Mouse (Mus musculus) ES-Bruce4 (cell line): ENCODE data around the gene Rere. TPM values are rescaled to one million over a fixed set of nuclear protein-coding genes. Genes with fewer than 3 reads are reported as not detected.
"Not testable (repeated sequence)": the region's sequence is repeated elsewhere in the genome, so short reads cannot be mapped to it uniquely, and the experiment has no call there.

Experiments used
- H3K27ac ChIP-seq: 2 replicates; pipeline ENCODE4 v1.5.1; 2012; ENCODE audit warnings: low read length, inconsistent platforms; ENCODE audit not compliant: insufficient read depth
- H3K27me3 ChIP-seq: 2 replicates; pipeline ENCODE4 v1.6.1; 2012; ENCODE audit warnings: mild to moderate bottlenecking, low read length, inconsistent platforms; ENCODE audit not compliant: control insufficient read depth, poor library complexity, insufficient read depth, severe bottlenecking
- H3K36me3 ChIP-seq: 2 replicates; pipeline ENCODE4 v1.6.1; 2012; ENCODE audit warnings: inconsistent platforms, mild to moderate bottlenecking, low read length, moderate library complexity; ENCODE audit not compliant: control insufficient read depth, poor library complexity, insufficient read depth, severe bottlenecking
- H3K4me1 ChIP-seq: one replicate; pipeline ENCODE4 v1.8.1; 2011; ENCODE audit warnings: low read length; ENCODE audit not compliant: control insufficient read depth, insufficient read depth
- H3K4me3 ChIP-seq: 2 replicates; pipeline ENCODE4 v1.5.1; 2011; ENCODE audit warnings: low read depth, mild to moderate bottlenecking, low read length
- H3K9ac ChIP-seq: 2 replicates; pipeline ENCODE4 v1.6.1; 2012; ENCODE audit warnings: low read depth, mild to moderate bottlenecking, inconsistent platforms; ENCODE audit not compliant: poor library complexity, severe bottlenecking
- H3K9me3 ChIP-seq: replicated peaks from 2 replicates; pipeline ENCODE4 v1.6.1; 2012; ENCODE audit warnings: mild to moderate bottlenecking, low read length, inconsistent platforms; ENCODE audit not compliant: control insufficient read depth, poor library complexity, insufficient read depth, severe bottlenecking
- CTCF ChIP-seq: IDR thresholded peaks from one replicate; pipeline ENCODE4 v1.8.1; 2011; ENCODE audit warnings: low read depth, low read length
- EP300 ChIP-seq: IDR thresholded peaks from 2 replicates; pipeline ENCODE4 v1.6.1; 2011; ENCODE audit warnings: low read depth, low read length; ENCODE audit not compliant: insufficient read depth
- POLR2A ChIP-seq: IDR thresholded peaks from one replicate; pipeline ENCODE4 v1.8.1; 2011; ENCODE audit warnings: low read length; ENCODE audit not compliant: insufficient read depth
- polyA plus RNA-seq: library from polyadenylated mRNA; stranded (reverse); fragments of >200 nt; gene quantifications from 2 replicates; pipeline ENCODE4 v1.2.4, GENCODE M21; 2011; ENCODE audit warnings: low read depth; ENCODE audit not compliant: missing spikeins, insufficient read depth, insufficient read length

The Rere gene
- polyA plus RNA-seq, 1 experiment: 77.3 TPM

DNA sequence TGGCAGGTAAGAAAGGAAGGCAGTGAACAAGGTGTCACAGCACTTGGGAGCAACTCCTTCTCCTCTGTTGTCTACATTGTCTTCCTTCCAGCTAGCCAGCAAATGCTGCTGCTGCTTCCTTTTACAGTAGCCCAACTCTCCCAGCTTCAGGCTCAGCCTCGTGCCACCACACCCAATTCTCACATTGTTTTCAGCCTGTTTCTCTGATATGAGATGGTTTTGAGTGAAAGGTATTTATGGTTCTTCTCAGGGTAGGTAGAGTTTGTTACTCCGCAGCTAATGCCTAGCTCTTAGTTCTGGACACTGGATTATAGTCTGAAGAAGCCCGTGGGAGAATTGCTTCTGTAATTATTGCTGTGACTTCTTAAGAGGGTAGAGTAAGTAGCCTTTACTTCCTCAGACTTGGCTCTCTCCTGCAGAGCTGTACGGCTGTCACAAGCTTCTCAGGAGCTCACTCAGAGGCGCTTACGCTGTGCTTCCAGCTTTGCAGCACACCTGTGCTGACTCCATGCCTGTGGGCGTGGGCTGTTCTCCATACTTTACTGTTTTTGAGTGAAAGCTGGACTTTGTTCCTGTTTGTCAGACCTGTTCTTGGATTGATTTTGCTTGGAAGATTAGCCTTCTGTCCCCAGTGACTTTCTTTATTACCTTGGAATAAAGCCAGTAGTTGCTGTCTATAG lies 212.0 kb downstream of the Rere start:
- Histone ChIP-seq H3K27ac (no peak overlapping the region), H3K27me3 (no peaks in the 10 kb centered on the region), H3K36me3 (no peaks in the 10 kb centered on the region), H3K4me1 (no peaks in the 10 kb centered on the region), H3K9me3 (no peaks in the 10 kb centered on the region), H3K9ac (no peak overlapping the region), H3K4me3 (no peak overlapping the region)
- TF ChIP-seq CTCF: no peak
- no peak for TF ChIP-seq EP300
- no peak for TF ChIP-seq POLR2A

GRCm38 (mm10) chr4:150493938-150494330 lies 212.5 kb downstream of the Rere start:
- H3K4me3 ChIP-seq, H3K9me3 ChIP-seq, H3K27me3 ChIP-seq, H3K36me3 ChIP-seq, H3K4me1 ChIP-seq, H3K9ac ChIP-seq, H3K27ac ChIP-seq: not testable (repeated sequence)

- TF ChIP-seq EP300 (no peak), CTCF (no peak), POLR2A (no peak)
- Histone ChIP-seq H3K4me3 (no peak overlapping the region), H3K36me3 (no peaks in the 10 kb centered on the region), H3K27me3 (no peaks in the 10 kb centered on the region), H3K4me1 (no peaks in the 10 kb centered on the region), H3K9ac (no peak overlapping the region), H3K9me3 (no peaks in the 10 kb centered on the region), H3K27ac (no peak overlapping the region)
Measured at GRCm38 (mm10) chr4:150495568-150495967, 214.1 kb downstream of the Rere start.

GRCm38 (mm10) chr4:150504304-150505021 lies 223.0 kb downstream of the Rere start:
- H3K4me3 ChIP-seq: no peak overlapping the region
- H3K4me1 ChIP-seq: no peaks in the 10 kb centered on the region
- TF ChIP-seq CTCF (no peak), EP300 (no peak), POLR2A (no peak)
- H3K9me3 ChIP-seq: no peaks in the 10 kb centered on the region
- H3K9ac ChIP-seq: no peak overlapping the region
- no peak overlapping the region for H3K27ac ChIP-seq
- H3K36me3 ChIP-seq: no peaks in the 10 kb centered on the region; the same call in none of the 2 replicates
- no peaks in the 10 kb centered on the region for H3K27me3 ChIP-seq

DNA sequence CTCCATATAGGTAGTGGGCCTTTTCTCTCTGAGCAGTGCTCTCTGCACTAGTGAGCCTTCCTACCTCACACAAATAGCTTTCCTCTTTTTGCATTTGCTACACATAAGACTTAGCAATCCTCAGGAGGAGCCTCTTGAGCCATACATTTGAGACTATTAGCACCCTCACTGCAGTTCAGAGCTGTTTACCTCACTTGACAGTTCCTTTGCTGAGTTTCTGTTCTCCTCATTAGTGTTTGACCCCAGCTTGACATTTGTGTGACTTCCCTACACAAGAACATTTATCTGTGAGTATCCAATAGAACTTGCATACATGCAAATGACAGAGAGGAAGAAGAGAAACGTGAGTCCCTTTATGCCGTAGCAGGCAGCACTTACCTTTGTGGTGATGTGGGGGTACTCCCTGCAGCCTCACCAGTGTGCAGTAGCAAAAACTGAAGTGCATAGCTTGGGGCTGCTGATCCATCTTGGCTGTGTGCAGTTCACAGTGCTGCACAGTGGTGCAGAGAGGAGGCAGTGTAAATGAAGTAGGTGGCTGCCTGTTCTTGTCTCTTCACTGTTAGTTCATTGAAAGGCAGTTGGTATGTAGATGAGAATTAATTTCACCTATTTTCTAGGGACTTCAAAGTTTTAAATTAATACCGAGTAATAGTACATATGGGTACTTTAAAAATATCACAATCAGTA lies 227.7 kb downstream of the Rere start:
- no peak overlapping the region for H3K27ac ChIP-seq
- H3K9me3 ChIP-seq: no peaks in the 10 kb centered on the region
- H3K4me1 ChIP-seq: no peaks in the 10 kb centered on the region
- H3K36me3 ChIP-seq: peaks cover 21% of the 10 kb centered on the region
- no peak overlapping the region for H3K9ac ChIP-seq
- no peak overlapping the region for H3K4me3 ChIP-seq
- TF ChIP-seq POLR2A (no peak), EP300 (no peak), CTCF (no peak)
- H3K27me3 ChIP-seq: no peaks in the 10 kb centered on the region

- H3K9me3 ChIP-seq: no peaks in the 10 kb centered on the region
- peaks cover 21% of the 10 kb centered on the region for H3K36me3 ChIP-seq
- TF ChIP-seq EP300 (no peak), POLR2A (no peak), CTCF (no peak)
- no peak overlapping the region for H3K9ac ChIP-seq
- no peak overlapping the region for H3K27ac ChIP-seq
- H3K27me3 ChIP-seq: no peaks in the 10 kb centered on the region
- H3K4me1 ChIP-seq: no peaks in the 10 kb centered on the region
- no peak overlapping the region for H3K4me3 ChIP-seq
Measured at GRCm38 (mm10) chr4:150510036-150510435, 228.6 kb downstream of the Rere start.

DNA sequence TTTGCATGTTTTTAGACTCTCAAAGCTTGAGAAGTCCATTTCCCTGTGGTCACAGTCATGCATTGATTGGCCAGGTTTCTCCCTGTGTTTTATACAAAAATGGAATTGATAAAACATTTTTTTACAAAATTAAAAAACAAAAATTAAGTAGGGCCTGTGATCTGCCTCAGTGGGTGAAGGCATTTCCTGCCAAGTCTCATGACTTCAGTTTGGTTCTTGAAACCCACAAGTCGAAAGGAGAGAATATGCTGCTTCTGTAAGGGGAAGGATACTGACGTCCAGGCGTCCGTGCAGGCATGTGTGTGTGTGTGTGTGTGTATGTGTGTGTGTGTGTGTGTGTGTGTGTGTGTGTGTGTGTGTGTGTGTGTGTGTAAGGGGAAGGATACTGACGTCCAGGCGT lies 231.9 kb downstream of the Rere start:
- H3K4me3 ChIP-seq, H3K9ac ChIP-seq, H3K27ac ChIP-seq, H3K9me3 ChIP-seq, H3K4me1 ChIP-seq, H3K27me3 ChIP-seq: not testable (repeated sequence)
- H3K36me3 ChIP-seq: peaks cover 21% of the 10 kb centered on the region
